Mouse (Mus musculus) stomach, embryonic 16.5 days (tissue): ENCODE data around the gene Slc19a3. TPM values are rescaled to one million over a fixed set of nuclear protein-coding genes. Genes with fewer than 3 reads are reported as not detected.

Source experiments
- ATAC-seq: fragments of 200-750 bp; cut with Nextera tagmentation; 2 replicates; pipeline ENCODE4 v1.8.0; 2017; ENCODE audit warnings: moderate number of reproducible peaks, moderate TSS enrichment; ENCODE audit not compliant: insufficient read depth, low FRiP score
- H3K27ac ChIP-seq: fragments of 300-500 bp; sonication (generic); 2 replicates; pipeline ENCODE4 v1.5.1; 2014; ENCODE audit warnings: low read length
- H3K27me3 ChIP-seq: fragments of 300-500 bp; sonication (generic); 2 replicates; pipeline ENCODE4 v1.6.1; 2014; ENCODE audit warnings: low read length, control low read depth, mixed read lengths; ENCODE audit not compliant: control insufficient read depth, insufficient read depth
- H3K36me3 ChIP-seq: fragments of 300-500 bp; sonication (generic); 2 replicates; pipeline ENCODE4 v1.6.1; 2014; ENCODE audit warnings: low read length; ENCODE audit not compliant: control insufficient read depth, insufficient read depth
- H3K4me1 ChIP-seq: fragments of 300-500 bp; sonication (generic); 2 replicates; pipeline ENCODE4 v1.6.1; 2014; ENCODE audit warnings: low read length, control low read depth, mixed read lengths; ENCODE audit not compliant: control insufficient read depth, insufficient read depth
- H3K4me2 ChIP-seq: fragments of 300-500 bp; sonication (generic); 2 replicates; pipeline ENCODE4 v1.6.1; 2014; ENCODE audit warnings: low read depth, low read length, mixed read lengths
- H3K4me3 ChIP-seq: fragments of 300-500 bp; sonication (generic); replicated peaks from 2 replicates; pipeline ENCODE4 v1.5.1; 2014; ENCODE audit warnings: mild to moderate bottlenecking, low read length
- H3K9ac ChIP-seq: fragments of 300-500 bp; sonication (generic); 2 replicates; pipeline ENCODE4 v1.6.1; 2014; ENCODE audit warnings: low read length
- H3K9me3 ChIP-seq: fragments of 300-500 bp; sonication (generic); replicated peaks from 2 replicates; pipeline ENCODE4 v1.6.1; 2016; ENCODE audit warnings: low read length, control low read depth; ENCODE audit not compliant: control insufficient read depth
- WGBS: fragments of 180-500 bp; shearing (Covaris S2); extraction: QIAGEN DNeasy Blood & Tissue Kit; methylation state at CpG from one replicate; pipeline ENCODE4 v1.1.7; 2014; 5-methylcytosine and 5-hydroxymethylcytosine counted together
- polyA plus RNA-seq: library from polyadenylated mRNA; unstranded; fragments of >200 nt; fragmentation: Nextera tagmentation; extraction: Ambion mirVana; gene quantifications from 2 replicates; pipeline ENCODE4 v1.2.1, GENCODE M21; 2015

Gene Slc19a3
- 0.54 and 0.88 TPM in 2 replicates for polyA plus RNA-seq

- Histone ChIP-seq H3K36me3 (no peaks in the 10 kb centered on the region), H3K4me2 (peak within 1 kb of the TSS; percentile 69), H3K27ac (peak within 1 kb of the TSS; percentile 51; the same call in 1 of the 2 replicates), H3K4me1 (peaks cover 9% of the 10 kb centered on the region), H3K9ac (peak within 1 kb of the TSS; percentile 69), H3K9me3 (no peaks in the 10 kb centered on the region), H3K27me3 (no peaks in the 10 kb centered on the region), H3K4me3 (peak within 1 kb of the TSS; percentile 55)
- WGBS = 2% methylated on average over 25 of the region's 25 CpGs
- ATAC-seq = peak; percentile 87
These were observed at the start of gene Slc19a3 for GRCm38 (mm10) chr1:83038109-83038672. Slc19a3 (minus strand) TSS chr1:83038448.

- peak; percentile 58; the same call in 1 of the 2 replicates for ATAC-seq
- Histone ChIP-seq H3K27ac (no peak overlapping the region), H3K36me3 (no peaks in the 10 kb centered on the region), H3K4me2 (no peak overlapping the region), H3K27me3 (no peaks in the 10 kb centered on the region), H3K4me1 (no peaks in the 10 kb centered on the region), H3K9me3 (no peaks in the 10 kb centered on the region), H3K9ac (no peak overlapping the region), H3K4me3 (no peak overlapping the region)
- 74% methylated on average over 2 of the region's 2 CpGs for WGBS
These were observed 46.5 kb upstream of the Slc19a3 start for GRCm38 (mm10) chr1:83084790-83085189.

GRCm38 (mm10) chr1:83077016-83077415 is 38.8 kb upstream of the Slc19a3 start:
- no peak overlapping the region for H3K9ac ChIP-seq
- H3K27ac ChIP-seq = no peak overlapping the region
- peaks cover 4% of the 10 kb centered on the region; the same call in 1 of the 2 replicates for H3K4me1 ChIP-seq
- no peak overlapping the region for H3K4me3 ChIP-seq
- H3K27me3 ChIP-seq = no peaks in the 10 kb centered on the region
- H3K36me3 ChIP-seq = no peaks in the 10 kb centered on the region
- no peaks in the 10 kb centered on the region for H3K9me3 ChIP-seq
- no peak for ATAC-seq
- 67% methylated on average over 6 of the region's 6 CpGs for WGBS
- no peak overlapping the region for H3K4me2 ChIP-seq

GRCm38 (mm10) chr1:83076190-83076917 is 38.1 kb upstream of the Slc19a3 start:
- 48% methylated on average over 11 of the region's 11 CpGs for WGBS
- Histone ChIP-seq H3K4me3 (peak overlapping the region; percentile 41), H3K4me1 (peaks cover 4% of the 10 kb centered on the region; the same call in 1 of the 2 replicates), H3K27me3 (no peaks in the 10 kb centered on the region), H3K9me3 (no peaks in the 10 kb centered on the region), H3K27ac (no peak overlapping the region), H3K4me2 (peak overlapping the region; percentile 51), H3K9ac (no peak overlapping the region), H3K36me3 (no peaks in the 10 kb centered on the region)
- ATAC-seq = no peak; the same call in 1 of the 2 replicates

GRCm38 (mm10) chr1:83075526-83076189 is 37.4 kb upstream of the Slc19a3 start:
- no peak for ATAC-seq
- Histone ChIP-seq H3K27me3 (no peaks in the 10 kb centered on the region), H3K4me1 (peaks cover 4% of the 10 kb centered on the region; the same call in 1 of the 2 replicates), H3K4me2 (peak overlapping the region; percentile 51), H3K4me3 (peak overlapping the region; percentile 41), H3K27ac (no peak overlapping the region), H3K36me3 (no peaks in the 10 kb centered on the region), H3K9me3 (no peaks in the 10 kb centered on the region), H3K9ac (no peak overlapping the region)
- 33% methylated on average over 15 of the region's 15 CpGs for WGBS

- no peak overlapping the region for H3K27ac ChIP-seq
- WGBS = 84% methylated on average over 10 of the region's 10 CpGs
- H3K9ac ChIP-seq = no peak overlapping the region
- H3K9me3 ChIP-seq = no peaks in the 10 kb centered on the region
- H3K36me3 ChIP-seq = no peaks in the 10 kb centered on the region
- ATAC-seq = no peak
- no peak overlapping the region for H3K4me2 ChIP-seq
- H3K27me3 ChIP-seq = no peaks in the 10 kb centered on the region
- H3K4me1 ChIP-seq = no peaks in the 10 kb centered on the region
- H3K4me3 ChIP-seq = no peak overlapping the region
These were observed 29.0 kb upstream of the Slc19a3 start for GRCm38 (mm10) chr1:83067205-83067604.

GRCm38 (mm10) chr1:83066577-83066976 is 28.3 kb upstream of the Slc19a3 start:
- WGBS = 90% methylated on average over 4 of the region's 4 CpGs
- Histone ChIP-seq H3K27me3 (no peaks in the 10 kb centered on the region), H3K9ac (no peak overlapping the region), H3K9me3 (no peaks in the 10 kb centered on the region), H3K4me2 (no peak overlapping the region), H3K36me3 (no peaks in the 10 kb centered on the region), H3K4me3 (no peak overlapping the region), H3K4me1 (no peaks in the 10 kb centered on the region), H3K27ac (no peak overlapping the region)
- ATAC-seq = no peak

GRCm38 (mm10) chr1:83064851-83065250 is 26.6 kb upstream of the Slc19a3 start:
- Histone ChIP-seq H3K9me3 (no peaks in the 10 kb centered on the region), H3K36me3 (no peaks in the 10 kb centered on the region), H3K9ac (no peak overlapping the region), H3K27me3 (no peaks in the 10 kb centered on the region), H3K4me2 (no peak overlapping the region), H3K4me3 (no peak overlapping the region), H3K4me1 (no peaks in the 10 kb centered on the region), H3K27ac (no peak overlapping the region)
- 23% methylated on average over 3 of the region's 3 CpGs for WGBS
- ATAC-seq = no peak

GRCm38 (mm10) chr1:83060643-83061042 is 22.4 kb upstream of the Slc19a3 start, which contains the start of gene Krtap28-13:
Krtap28-13 (plus strand) TSS chr1:83060930.
- H3K4me1 ChIP-seq = no peaks in the 10 kb centered on the region
- no peaks in the 10 kb centered on the region for H3K27me3 ChIP-seq
- H3K4me2 ChIP-seq = no peak within 1 kb of the TSS
- no peak for ATAC-seq
- no peaks in the 10 kb centered on the region for H3K36me3 ChIP-seq
- no peaks in the 10 kb centered on the region for H3K9me3 ChIP-seq
- no peak within 1 kb of the TSS for H3K9ac ChIP-seq
- 83% methylated on average over 4 of the region's 4 CpGs for WGBS
- H3K4me3 ChIP-seq = no peak within 1 kb of the TSS
- H3K27ac ChIP-seq = no peak within 1 kb of the TSS
